Mouse (Mus musculus) kidney, embryonic 14.5 days (tissue): ENCODE results near the gene Adgrf4. TPM values are rescaled to one million over a fixed set of nuclear protein-coding genes. Genes with fewer than 3 reads are reported as not detected.
A peak's percentile ranks its signal among the peaks of the same experiment; 100 is the strongest.

Source experiments
- ATAC-seq: fragments of 200-750 bp; cut with Nextera tagmentation; 2 replicates; pipeline ENCODE4 v1.8.0; 2017; ENCODE audit warnings: moderate number of reproducible peaks, mild to moderate bottlenecking, moderate TSS enrichment, moderate library complexity; ENCODE audit not compliant: low FRiP score, low TSS enrichment
- H3K27ac ChIP-seq: fragments of 300-500 bp; sonication (generic); 2 replicates; pipeline ENCODE4 v1.5.1; 2014; ENCODE audit warnings: low read depth, mild to moderate bottlenecking, low read length, moderate library complexity, mixed read lengths
- H3K27me3 ChIP-seq: fragments of 300-500 bp; sonication (generic); 2 replicates; pipeline ENCODE4 v1.6.1; 2014; ENCODE audit warnings: mild to moderate bottlenecking, low read length; ENCODE audit not compliant: control insufficient read depth, insufficient read depth
- H3K36me3 ChIP-seq: fragments of 300-500 bp; sonication (generic); 2 replicates; pipeline ENCODE4 v1.6.1; 2014; ENCODE audit warnings: low read length, mixed read lengths; ENCODE audit not compliant: control insufficient read depth, insufficient read depth
- H3K4me1 ChIP-seq: fragments of 300-500 bp; sonication (generic); 2 replicates; pipeline ENCODE4 v1.6.1; 2014; ENCODE audit warnings: low read length, mixed read lengths; ENCODE audit not compliant: control insufficient read depth, insufficient read depth
- H3K4me2 ChIP-seq: fragments of 300-500 bp; sonication (generic); replicated peaks from 2 replicates; pipeline ENCODE4 v1.6.1; 2014; ENCODE audit warnings: low read depth, mild to moderate bottlenecking, low read length
- H3K4me3 ChIP-seq: fragments of 300-500 bp; sonication (generic); 2 replicates; pipeline ENCODE4 v1.5.1; 2014; ENCODE audit warnings: mild to moderate bottlenecking, low read length
- H3K9ac ChIP-seq: fragments of 300-500 bp; sonication (generic); 2 replicates; pipeline ENCODE4 v1.6.1; 2014; ENCODE audit warnings: low read depth, mild to moderate bottlenecking, low read length, moderate library complexity
- H3K9me3 ChIP-seq: fragments of 300-500 bp; sonication (generic); 2 replicates; pipeline ENCODE4 v1.6.1; 2016; ENCODE audit warnings: low read length; ENCODE audit not compliant: control insufficient read depth
- WGBS: fragments of 180-500 bp; shearing (Covaris S2); extraction: QIAGEN DNeasy Blood & Tissue Kit; methylation state at CpG from one replicate; pipeline ENCODE4 v1.1.7; 2014; 5-methylcytosine and 5-hydroxymethylcytosine counted together
- polyA plus RNA-seq: library from polyadenylated mRNA; unstranded; fragments of >200 nt; fragmentation: Nextera tagmentation; extraction: Ambion mirVana; gene quantifications from 2 replicates; pipeline ENCODE4 v1.2.1, GENCODE M21; 2014

Adgrf4 gene
- polyA plus RNA-seq, 1 experiment from 2014 or later, result not detected

- WGBS, result 92% methylated on average over 8 of the region's 8 CpGs
Measured at GRCm38 (mm10) chr17:42690531-42690930, 1.6 kb downstream of the Adgrf4 start.

GRCm38 (mm10) chr17:42658634-42659422 lies 33.3 kb downstream of the Adgrf4 start:
- 26% methylated on average over 14 of the region's 14 CpGs for WGBS
- H3K4me2 ChIP-seq, result no peak overlapping the region
- no peak overlapping the region; the same call in 1 of the 2 replicates for H3K9ac ChIP-seq
- no peak overlapping the region for H3K4me3 ChIP-seq
- H3K9me3 ChIP-seq, result no peaks in the 10 kb centered on the region
- H3K27ac ChIP-seq, result no peak overlapping the region
- no peaks in the 10 kb centered on the region for H3K4me1 ChIP-seq
- H3K27me3 ChIP-seq, result no peaks in the 10 kb centered on the region
- ATAC-seq, result peak; percentile 84; the same call in 1 of the 2 replicates
- no peaks in the 10 kb centered on the region for H3K36me3 ChIP-seq

More at GRCm38 (mm10) chr17:42690531-42690930, 1.6 kb downstream of the Adgrf4 start:
- no peak overlapping the region for H3K4me2 ChIP-seq
- ATAC-seq, result no peak
- H3K9ac ChIP-seq, result no peak overlapping the region
- H3K4me1 ChIP-seq, result no peaks in the 10 kb centered on the region
- no peaks in the 10 kb centered on the region for H3K27me3 ChIP-seq
- H3K9me3 ChIP-seq, result no peaks in the 10 kb centered on the region
- H3K36me3 ChIP-seq, result no peaks in the 10 kb centered on the region
- H3K4me3 ChIP-seq, result no peak overlapping the region
- no peak overlapping the region for H3K27ac ChIP-seq

DNA sequence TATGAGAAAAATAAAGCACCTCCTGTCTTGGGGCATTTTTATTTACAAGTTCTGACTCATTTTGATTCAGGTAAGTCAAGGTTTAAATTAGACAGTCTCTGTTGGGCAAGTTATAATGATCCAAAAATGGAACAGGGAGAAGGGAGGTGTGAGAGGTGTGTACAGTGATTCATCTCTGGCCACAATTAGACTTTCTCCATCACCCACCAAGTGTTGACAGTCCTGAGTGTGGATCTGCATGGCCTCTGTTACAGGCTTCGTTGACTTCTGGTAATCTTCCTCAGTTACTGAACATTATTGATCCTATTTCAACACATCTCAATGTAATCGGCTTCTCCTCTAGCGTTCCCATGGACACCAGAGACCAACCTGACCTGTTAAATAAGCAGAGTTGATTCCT lies 48.7 kb downstream of the Adgrf4 start:
- WGBS, result 83% methylated on average over 3 of the region's 3 CpGs
- Histone ChIP-seq H3K9me3 (no peaks in the 10 kb centered on the region), H3K4me3 (no peak overlapping the region), H3K27me3 (no peaks in the 10 kb centered on the region), H3K4me1 (no peaks in the 10 kb centered on the region), H3K9ac (no peak overlapping the region), H3K27ac (no peak overlapping the region), H3K4me2 (no peak overlapping the region), H3K36me3 (no peaks in the 10 kb centered on the region)
- no peak for ATAC-seq

GRCm38 (mm10) chr17:42630206-42630605 lies 61.9 kb downstream of the Adgrf4 start:
- Histone ChIP-seq H3K4me1 (no peaks in the 10 kb centered on the region), H3K9ac (no peak overlapping the region), H3K27ac (no peak overlapping the region), H3K4me2 (no peak overlapping the region), H3K9me3 (no peaks in the 10 kb centered on the region), H3K27me3 (no peaks in the 10 kb centered on the region), H3K4me3 (no peak overlapping the region), H3K36me3 (no peaks in the 10 kb centered on the region)
- 90% methylated on average over 2 of the region's 2 CpGs for WGBS
- no peak for ATAC-seq

GRCm38 (mm10) chr17:42613043-42613737 lies 78.9 kb downstream of the Adgrf4 start:
- H3K4me1 ChIP-seq, result no peaks in the 10 kb centered on the region
- no peak overlapping the region for H3K4me2 ChIP-seq
- no peak overlapping the region for H3K9ac ChIP-seq
- no peak; the same call in 1 of the 2 replicates for ATAC-seq
- WGBS, result 34% methylated on average over 6 of the region's 6 CpGs
- H3K9me3 ChIP-seq, result no peaks in the 10 kb centered on the region
- no peak overlapping the region for H3K4me3 ChIP-seq
- no peaks in the 10 kb centered on the region for H3K27me3 ChIP-seq
- no peaks in the 10 kb centered on the region for H3K36me3 ChIP-seq
- H3K27ac ChIP-seq, result no peak overlapping the region

DNA sequence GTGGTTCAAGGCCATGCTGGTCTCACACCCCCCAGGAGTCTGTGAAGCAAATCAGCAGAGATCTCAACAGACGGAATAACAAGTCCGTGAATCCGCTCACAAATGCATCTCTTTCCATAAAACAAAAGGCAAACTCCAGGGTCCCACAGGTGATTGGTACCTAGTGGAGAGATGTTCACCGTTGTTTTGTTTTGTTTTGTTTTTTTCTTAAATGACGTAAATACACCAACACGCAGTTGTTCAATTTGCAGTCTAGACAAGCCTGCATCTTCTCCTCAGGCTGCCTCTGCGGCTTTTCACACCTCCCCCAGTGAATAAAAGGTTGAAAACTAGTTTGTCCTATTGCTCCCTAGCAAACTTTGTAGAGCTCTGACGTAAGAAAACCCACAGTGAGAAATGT lies 80.8 kb downstream of the Adgrf4 start, which contains the start of gene Opn5:
Opn5 (minus strand) TSS at position 101 of the 400 bp plus-strand sequence.
- no peaks in the 10 kb centered on the region for H3K36me3 ChIP-seq
- no peaks in the 10 kb centered on the region for H3K27me3 ChIP-seq
- 82% methylated on average over 8 of the region's 8 CpGs for WGBS
- no peak within 1 kb of the TSS for H3K27ac ChIP-seq
- H3K4me2 ChIP-seq, result no peak within 1 kb of the TSS
- no peaks in the 10 kb centered on the region for H3K9me3 ChIP-seq
- no peak for ATAC-seq
- no peak within 1 kb of the TSS for H3K4me3 ChIP-seq
- H3K4me1 ChIP-seq, result no peaks in the 10 kb centered on the region; the same call in 1 of the 2 replicates
- no peak within 1 kb of the TSS for H3K9ac ChIP-seq

- H3K4me3 ChIP-seq, result no peak overlapping the region
- no peak overlapping the region for H3K9ac ChIP-seq
- no peak overlapping the region for H3K27ac ChIP-seq
- no peaks in the 10 kb centered on the region; the same call in 1 of the 2 replicates for H3K4me1 ChIP-seq
- no peaks in the 10 kb centered on the region for H3K27me3 ChIP-seq
- WGBS, result 44% methylated on average over 3 of the region's 3 CpGs
- no peaks in the 10 kb centered on the region for H3K9me3 ChIP-seq
- H3K4me2 ChIP-seq, result no peak overlapping the region
- peak; percentile 73; the same call in 1 of the 2 replicates for ATAC-seq
- H3K36me3 ChIP-seq, result no peaks in the 10 kb centered on the region
Measured at GRCm38 (mm10) chr17:42608270-42608669, 83.8 kb downstream of the Adgrf4 start.
